Mouse (Mus musculus): ENCODE data around the gene Nek9. TPM values are rescaled to one million over a fixed set of nuclear protein-coding genes. Genes with fewer than 3 reads are reported as not detected.
A peak's percentile ranks its signal among the peaks of the same experiment; 100 is the strongest.

Gene Nek9
- polyA plus RNA-seq, 1 experiment from 2014 or later = 4.5 TPM

GRCm38 (mm10) chr12:85354061-85354460 is 14.9 kb upstream of the Nek9 start:
- no peaks in the 10 kb centered on the region for H3K27me3 ChIP-seq (ENCODE audit: insufficient read depth, low read length)
- DNase-seq (no peak), ATAC-seq (no peak)
- WGBS (ENCODE audit: insufficient replicate concordance) = 78% methylated on average over 3 of the region's 3 CpGs
- H3K9ac ChIP-seq (replicated peaks) = no peak overlapping the region
- no peak for TF ChIP-seq EP300 (IDR thresholded peaks at IDR 0.05; ENCODE audit: low read depth)
- no peak for TF ChIP-seq CTCF (IDR thresholded peaks at IDR 0.05; ENCODE audit: low read depth)
- no peak overlapping the region for H3K27ac ChIP-seq (ENCODE audit: low read depth)
- no peak overlapping the region for H3K4me3 ChIP-seq (ENCODE audit: low read depth, low read length)
- no peak overlapping the region for H3K4me2 ChIP-seq (ENCODE audit: low read depth, low read length)
- peaks cover 34% of the 10 kb centered on the region for H3K36me3 ChIP-seq (replicated peaks; ENCODE audit: insufficient read depth, low read length)
- peaks cover under 1% of the 10 kb centered on the region; the same call in 1 of the 2 replicates for H3K4me1 ChIP-seq (ENCODE audit: insufficient read depth)
- no peaks in the 10 kb centered on the region for H3K9me3 ChIP-seq (ENCODE audit: low read length)

- Histone ChIP-seq H3K4me1 (ENCODE audit: insufficient read depth) (peaks cover 5% of the 10 kb centered on the region), H3K4me3 (ENCODE audit: low read depth, low read length) (no peak overlapping the region), H3K36me3 (replicated peaks; ENCODE audit: insufficient read depth, low read length) (peaks cover 41% of the 10 kb centered on the region), H3K27me3 (ENCODE audit: insufficient read depth, low read length) (no peaks in the 10 kb centered on the region), H3K9me3 (ENCODE audit: low read length) (no peaks in the 10 kb centered on the region), H3K4me2 (ENCODE audit: low read depth, low read length) (no peak overlapping the region), H3K27ac (ENCODE audit: low read depth) (no peak overlapping the region), H3K9ac (replicated peaks) (no peak overlapping the region)
- ATAC-seq = no peak
- DNase-seq = no peak
- 70% methylated on average over 10 of the region's 10 CpGs for WGBS (ENCODE audit: insufficient replicate concordance)
- TF ChIP-seq CTCF (IDR thresholded peaks at IDR 0.05; ENCODE audit: low read depth) (no peak), EP300 (IDR thresholded peaks at IDR 0.05; ENCODE audit: low read depth) (no peak)
Measured at GRCm38 (mm10) chr12:85350407-85351232, 11.5 kb upstream of the Nek9 start.

- H3K27me3 ChIP-seq (ENCODE audit: insufficient read depth, low read length) = no peaks in the 10 kb centered on the region
- ATAC-seq (peak; percentile 60), DNase-seq (no peak)
- H3K36me3 ChIP-seq (replicated peaks; ENCODE audit: insufficient read depth, low read length) = peaks cover 28% of the 10 kb centered on the region
- TF ChIP-seq CTCF (IDR thresholded peaks at IDR 0.05; ENCODE audit: low read depth) (no peak), EP300 (IDR thresholded peaks at IDR 0.05; ENCODE audit: low read depth) (peak; percentile 61; the same call in 1 of the 2 replicates)
- H3K27ac ChIP-seq (ENCODE audit: low read depth) = peak overlapping the region; percentile 69
- H3K9me3 ChIP-seq (ENCODE audit: low read length) = no peaks in the 10 kb centered on the region
- no peak overlapping the region for H3K4me2 ChIP-seq (ENCODE audit: low read depth, low read length)
- H3K4me3 ChIP-seq (ENCODE audit: low read depth, low read length) = no peak overlapping the region
- H3K4me1 ChIP-seq (ENCODE audit: insufficient read depth) = peaks cover 5% of the 10 kb centered on the region; the same call in 1 of the 2 replicates
- no peak overlapping the region for H3K9ac ChIP-seq (replicated peaks)
- WGBS (ENCODE audit: insufficient replicate concordance) = 63% methylated on average over 6 of the region's 6 CpGs
Measured at GRCm38 (mm10) chr12:85348338-85348737, 9.2 kb upstream of the Nek9 start.

- WGBS (ENCODE audit: insufficient replicate concordance) = 77% methylated on average over 3 of the region's 3 CpGs
- peak overlapping the region; percentile 46 for H3K27ac ChIP-seq (ENCODE audit: low read depth)
- ATAC-seq (peak; percentile 23; the same call in 1 of the 2 replicates), DNase-seq (no peak)
- no peak overlapping the region for H3K4me2 ChIP-seq (ENCODE audit: low read depth, low read length)
- peaks cover 20% of the 10 kb centered on the region for H3K36me3 ChIP-seq (replicated peaks; ENCODE audit: insufficient read depth, low read length)
- TF ChIP-seq CTCF (IDR thresholded peaks at IDR 0.05; ENCODE audit: low read depth) = no peak
- no peak for TF ChIP-seq EP300 (IDR thresholded peaks at IDR 0.05; ENCODE audit: low read depth)
- H3K9me3 ChIP-seq (ENCODE audit: low read length) = no peaks in the 10 kb centered on the region
- H3K9ac ChIP-seq (replicated peaks) = no peak overlapping the region
- H3K4me3 ChIP-seq (ENCODE audit: low read depth, low read length) = no peak overlapping the region
- peaks cover 5% of the 10 kb centered on the region; the same call in 1 of the 2 replicates for H3K4me1 ChIP-seq (ENCODE audit: insufficient read depth)
- H3K27me3 ChIP-seq (ENCODE audit: insufficient read depth, low read length) = no peaks in the 10 kb centered on the region
Measured at GRCm38 (mm10) chr12:85347196-85347595, 8.0 kb upstream of the Nek9 start.

- 42% methylated on average over 3 of the region's 3 CpGs for WGBS (ENCODE audit: insufficient replicate concordance)
- Histone ChIP-seq H3K27me3 (ENCODE audit: insufficient read depth, low read length) (no peaks in the 10 kb centered on the region), H3K9ac (replicated peaks) (no peak overlapping the region), H3K27ac (ENCODE audit: low read depth) (no peak overlapping the region), H3K4me1 (ENCODE audit: insufficient read depth) (peaks cover 5% of the 10 kb centered on the region; the same call in 1 of the 2 replicates), H3K4me2 (ENCODE audit: low read depth, low read length) (no peak overlapping the region), H3K4me3 (ENCODE audit: low read depth, low read length) (no peak overlapping the region), H3K9me3 (ENCODE audit: low read length) (no peaks in the 10 kb centered on the region), H3K36me3 (replicated peaks; ENCODE audit: insufficient read depth, low read length) (peaks cover 20% of the 10 kb centered on the region)
- TF ChIP-seq CTCF (IDR thresholded peaks at IDR 0.05; ENCODE audit: low read depth) = peak; percentile 77
- TF ChIP-seq EP300 (IDR thresholded peaks at IDR 0.05; ENCODE audit: low read depth) = no peak
- DNase-seq = peak; percentile 25
- ATAC-seq = peak; percentile 41
Measured at GRCm38 (mm10) chr12:85346374-85346773, 7.2 kb upstream of the Nek9 start.

- no peak overlapping the region for H3K9ac ChIP-seq (replicated peaks)
- peaks cover 5% of the 10 kb centered on the region; the same call in 1 of the 2 replicates for H3K4me1 ChIP-seq (ENCODE audit: insufficient read depth)
- ATAC-seq (no peak), DNase-seq (no peak)
- H3K4me2 ChIP-seq (ENCODE audit: low read depth, low read length) = no peak overlapping the region
- WGBS (ENCODE audit: insufficient replicate concordance) = 73% methylated on average over 6 of the region's 6 CpGs
- TF ChIP-seq CTCF (IDR thresholded peaks at IDR 0.05; ENCODE audit: low read depth) (no peak), EP300 (IDR thresholded peaks at IDR 0.05; ENCODE audit: low read depth) (no peak)
- H3K27ac ChIP-seq (ENCODE audit: low read depth) = no peak overlapping the region
- H3K9me3 ChIP-seq (ENCODE audit: low read length) = no peaks in the 10 kb centered on the region
- peaks cover 20% of the 10 kb centered on the region for H3K36me3 ChIP-seq (replicated peaks; ENCODE audit: insufficient read depth, low read length)
- H3K4me3 ChIP-seq (ENCODE audit: low read depth, low read length) = no peak overlapping the region
- no peaks in the 10 kb centered on the region for H3K27me3 ChIP-seq (ENCODE audit: insufficient read depth, low read length)
Measured at GRCm38 (mm10) chr12:85345559-85345958, 6.4 kb upstream of the Nek9 start.
